Mouse (Mus musculus) neural tube, embryonic 15.5 days (tissue): ENCODE measurements around the gene A530064D06Rik. TPM values are rescaled to one million over a fixed set of nuclear protein-coding genes. Genes with fewer than 3 reads are reported as not detected.

ENCODE experiments used
- ATAC-seq: fragments of 200-750 bp; cut with Nextera tagmentation; 2 replicates; pipeline ENCODE4 v1.8.0; 2017; ENCODE audit warnings: mild to moderate bottlenecking, moderate TSS enrichment, moderate library complexity; ENCODE audit not compliant: low FRiP score
- H3K27ac ChIP-seq: fragments of 300-500 bp; sonication (generic); replicated peaks from 2 replicates; pipeline ENCODE4 v1.5.1; 2015; ENCODE audit warnings: mild to moderate bottlenecking, inconsistent platforms
- H3K27me3 ChIP-seq: fragments of 300-500 bp; sonication (generic); replicated peaks from 2 replicates; pipeline ENCODE4 v1.6.1; 2015; ENCODE audit warnings: inconsistent platforms
- H3K36me3 ChIP-seq: fragments of 300-500 bp; sonication (generic); 2 replicates; pipeline ENCODE4 v1.6.1; 2015; ENCODE audit warnings: inconsistent platforms
- H3K4me1 ChIP-seq: fragments of 300-500 bp; sonication (generic); 2 replicates; pipeline ENCODE4 v1.6.1; 2015; ENCODE audit warnings: inconsistent platforms
- H3K4me2 ChIP-seq: fragments of 300-500 bp; sonication (generic); 2 replicates; pipeline ENCODE4 v1.6.1; 2015; ENCODE audit warnings: inconsistent platforms, mild to moderate bottlenecking, moderate library complexity
- H3K4me3 ChIP-seq: fragments of 300-500 bp; sonication (generic); replicated peaks from 2 replicates; pipeline ENCODE4 v1.5.1; 2015; ENCODE audit warnings: mild to moderate bottlenecking, inconsistent platforms
- H3K9ac ChIP-seq: fragments of 300-500 bp; sonication (generic); replicated peaks from 2 replicates; pipeline ENCODE4 v1.6.1; 2015; ENCODE audit warnings: mild to moderate bottlenecking, inconsistent platforms
- H3K9me3 ChIP-seq: fragments of 300-500 bp; sonication (generic); replicated peaks from 2 replicates; pipeline ENCODE4 v1.6.1; 2016; ENCODE audit warnings: inconsistent platforms
- WGBS: fragments of 180-500 bp; shearing (Covaris S2); methylation state at CpG from one replicate; pipeline ENCODE4 v1.1.7; 2015; ENCODE audit warnings: mixed read lengths; 5-methylcytosine and 5-hydroxymethylcytosine counted together
- polyA plus RNA-seq: library from polyadenylated mRNA; unstranded; fragments of >200 nt; fragmentation: Nextera tagmentation; extraction: Ambion mirVana; gene quantifications from 2 replicates; pipeline ENCODE4 v1.2.1, GENCODE M21; 2015

Gene A530064D06Rik
- polyA plus RNA-seq, 1 experiment from 2014 or later = 0.18 TPM

- Histone ChIP-seq H3K4me1 (no peaks in the 10 kb centered on the region), H3K36me3 (no peaks in the 10 kb centered on the region), H3K9ac (no peak overlapping the region), H3K4me2 (no peak overlapping the region), H3K9me3 (no peaks in the 10 kb centered on the region), H3K27me3 (no peaks in the 10 kb centered on the region), H3K4me3 (no peak overlapping the region), H3K27ac (no peak overlapping the region)
- 73% methylated on average over 1 of the region's 1 CpGs for WGBS
- ATAC-seq = no peak
Measured at GRCm38 (mm10) chr17:48118570-48118969, 48.5 kb downstream of the A530064D06Rik start.

- H3K36me3 ChIP-seq = no peaks in the 10 kb centered on the region
- H3K4me1 ChIP-seq = no peaks in the 10 kb centered on the region
- no peak overlapping the region for H3K27ac ChIP-seq
- H3K9ac ChIP-seq = no peak overlapping the region
- no peak for ATAC-seq
- H3K9me3 ChIP-seq = no peaks in the 10 kb centered on the region
- H3K4me2 ChIP-seq = no peak overlapping the region
- WGBS = 46% methylated on average over 8 of the region's 8 CpGs
- H3K27me3 ChIP-seq = no peaks in the 10 kb centered on the region
- no peak overlapping the region for H3K4me3 ChIP-seq
Measured at GRCm38 (mm10) chr17:48110547-48111287, 56.4 kb downstream of the A530064D06Rik start.

- 79% methylated on average over 3 of the region's 3 CpGs for WGBS
- no peak overlapping the region for H3K27ac ChIP-seq
- H3K4me1 ChIP-seq = no peaks in the 10 kb centered on the region
- ATAC-seq = no peak
- H3K36me3 ChIP-seq = no peaks in the 10 kb centered on the region
- H3K9ac ChIP-seq = no peak overlapping the region
- no peak overlapping the region for H3K4me3 ChIP-seq
- H3K4me2 ChIP-seq = no peak overlapping the region
- no peaks in the 10 kb centered on the region for H3K27me3 ChIP-seq
- no peaks in the 10 kb centered on the region for H3K9me3 ChIP-seq
Measured at GRCm38 (mm10) chr17:48108520-48108919, 58.6 kb downstream of the A530064D06Rik start.

- Histone ChIP-seq H3K9me3 (no peaks in the 10 kb centered on the region), H3K4me3 (no peak overlapping the region), H3K36me3 (no peaks in the 10 kb centered on the region), H3K9ac (no peak overlapping the region), H3K4me2 (no peak overlapping the region), H3K27me3 (0 out of 2 replicates have a peak, but pooled peaks cover 1% of the 10 kb centered on the region), H3K4me1 (no peaks in the 10 kb centered on the region), H3K27ac (no peak overlapping the region)
- 55% methylated on average over 6 of the region's 6 CpGs for WGBS
- no peak for ATAC-seq
Measured at GRCm38 (mm10) chr17:48107862-48108261, 59.2 kb downstream of the A530064D06Rik start.

- no peak overlapping the region for H3K9ac ChIP-seq
- H3K27me3 ChIP-seq = 0 out of 2 replicates have a peak, but pooled peaks cover 6% of the 10 kb centered on the region
- ATAC-seq = no peak
- H3K36me3 ChIP-seq = no peaks in the 10 kb centered on the region
- 31% methylated on average over 4 of the region's 4 CpGs for WGBS
- no peak overlapping the region for H3K4me2 ChIP-seq
- H3K4me1 ChIP-seq = no peaks in the 10 kb centered on the region
- H3K9me3 ChIP-seq = no peaks in the 10 kb centered on the region
- H3K27ac ChIP-seq = no peak overlapping the region
- no peak overlapping the region for H3K4me3 ChIP-seq
Measured at GRCm38 (mm10) chr17:48107333-48107732, 59.7 kb downstream of the A530064D06Rik start.

- H3K9ac ChIP-seq = no peak overlapping the region; the same call in 1 of the 2 replicates
- peaks cover 40% of the 10 kb centered on the region for H3K4me1 ChIP-seq
- H3K27me3 ChIP-seq = peaks cover 52% of the 10 kb centered on the region
- no peaks in the 10 kb centered on the region for H3K9me3 ChIP-seq
- 12% methylated on average over 20 of the region's 21 CpGs for WGBS
- H3K36me3 ChIP-seq = no peaks in the 10 kb centered on the region
- ATAC-seq = peak; percentile 82
- H3K4me3 ChIP-seq = peak overlapping the region; percentile 35
- H3K4me2 ChIP-seq = peak overlapping the region; percentile 54
- no peak overlapping the region for H3K27ac ChIP-seq
Measured at GRCm38 (mm10) chr17:48100441-48101417, 66.3 kb downstream of the A530064D06Rik start.

GRCm38 (mm10) chr17:48099312-48099711 lies 67.8 kb downstream of the A530064D06Rik start:
- 9% methylated on average over 11 of the region's 11 CpGs for WGBS
- Histone ChIP-seq H3K36me3 (no peaks in the 10 kb centered on the region), H3K4me1 (peaks cover 48% of the 10 kb centered on the region), H3K9ac (no peak overlapping the region), H3K4me3 (no peak overlapping the region), H3K9me3 (no peaks in the 10 kb centered on the region), H3K4me2 (no peak overlapping the region), H3K27me3 (peaks cover 66% of the 10 kb centered on the region), H3K27ac (no peak overlapping the region)
- no peak for ATAC-seq

Other genes starting within 250 kb of the A530064D06Rik start
- 30.3 and 31.9 TPM in 2 replicates for gene Foxp4, start 242.6 kb downstream of the A530064D06Rik start, polyA plus RNA-seq
- gene 1700122O11Rik, start 129.0 kb downstream of the A530064D06Rik start, polyA plus RNA-seq = not detected in 2 replicates
- gene 1700067P10Rik, start 78.0 kb downstream of the A530064D06Rik start, polyA plus RNA-seq = not detected in 2 replicates
- gene 9830107B12Rik, start 21.0 kb downstream of the A530064D06Rik start, polyA plus RNA-seq = 0.04 TPM in 1 of 2 replicates, not detected in the other
- gene Trem1, start 65.5 kb upstream of the A530064D06Rik start, polyA plus RNA-seq = not detected in 2 replicates
- gene Trem3, start 80.5 kb upstream of the A530064D06Rik start, polyA plus RNA-seq = 0.18 TPM in 1 of 2 replicates, not detected in the other
- 0.37 TPM in 1 of 2 replicates, not detected in the other for gene Treml4, start 97.0 kb upstream of the A530064D06Rik start, polyA plus RNA-seq
- 0.14 and 1.4 TPM in 2 replicates for gene Treml2, start 132.2 kb upstream of the A530064D06Rik start, polyA plus RNA-seq
- 0.09 and 0.19 TPM in 2 replicates for gene B430306N03Rik, start 148.9 kb upstream of the A530064D06Rik start, polyA plus RNA-seq
- gene Trem2, start 179.1 kb upstream of the A530064D06Rik start, polyA plus RNA-seq = 5.0 and 6.1 TPM in 2 replicates
- 0.43 and 0.49 TPM in 2 replicates for gene Treml1, start 192.6 kb upstream of the A530064D06Rik start, polyA plus RNA-seq
- 9.1 and 9.5 TPM in 2 replicates for gene Nfya, start 242.6 kb upstream of the A530064D06Rik start, polyA plus RNA-seq
- gene Oard1, start 242.7 kb upstream of the A530064D06Rik start, polyA plus RNA-seq = 29.4 and 39.3 TPM in 2 replicates